Mouse (Mus musculus): ENCODE data around the gene Ghrhr. TPM values are rescaled to one million over a fixed set of nuclear protein-coding genes. Genes with fewer than 3 reads are reported as not detected.

The Ghrhr gene
- polyA plus RNA-seq, 1 experiment from 2014 or later: not detected

DNA sequence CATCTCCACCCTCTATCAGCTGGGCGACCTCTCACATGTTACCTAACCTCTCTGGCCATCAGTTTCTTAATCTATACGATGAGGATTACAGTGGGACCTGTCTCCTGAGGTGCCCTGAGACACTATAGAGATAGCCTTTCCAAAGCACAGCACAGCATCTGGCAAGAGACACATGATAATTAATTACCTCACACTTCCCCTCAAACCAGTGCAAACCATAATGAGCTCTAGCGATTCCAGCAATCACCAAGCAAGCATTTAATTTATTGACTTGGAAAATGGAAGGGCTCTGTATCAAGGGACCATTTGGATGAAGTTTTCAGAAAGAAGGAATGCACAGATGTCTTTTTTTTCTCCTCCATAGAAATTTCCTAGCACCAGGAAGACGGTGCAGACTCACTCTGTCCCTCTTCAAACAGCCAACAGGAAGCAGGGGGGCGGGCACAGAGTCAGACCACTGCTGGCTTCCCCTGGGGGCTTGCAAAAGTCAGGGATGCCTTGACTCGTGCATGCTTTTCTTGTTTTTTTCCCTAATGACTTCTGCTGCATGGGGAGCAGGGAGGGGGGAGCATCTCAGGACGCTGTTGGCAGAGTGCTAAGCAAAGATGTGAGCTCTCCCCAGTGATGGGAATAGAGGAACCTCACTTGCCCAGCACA lies 34.2 kb downstream of the Ghrhr start:
- 45% methylated on average over 7 of the region's 7 CpGs for WGBS
- Histone ChIP-seq H3K27me3 (ENCODE audit: control insufficient read depth, insufficient read depth, low read length) (no peaks in the 10 kb centered on the region), H3K36me3 (ENCODE audit: control insufficient read depth, insufficient read depth, low read length) (no peaks in the 10 kb centered on the region), H3K27ac (replicated peaks; ENCODE audit: low read depth, low read length) (no peak overlapping the region), H3K9ac (replicated peaks; ENCODE audit: low read length) (no peak overlapping the region), H3K4me3 (replicated peaks; ENCODE audit: low read depth, low read length) (no peak overlapping the region), H3K4me1 (ENCODE audit: control insufficient read depth, insufficient read depth, low read length) (peaks cover 4% of the 10 kb centered on the region; the same call in 1 of the 2 replicates), H3K9me3 (ENCODE audit: control insufficient read depth, low read length) (no peaks in the 10 kb centered on the region), H3K4me2 (ENCODE audit: low read length) (no peak overlapping the region)
- DNase-seq: no peak
- no peak for ATAC-seq (ENCODE audit: low FRiP score, low TSS enrichment)

DNA sequence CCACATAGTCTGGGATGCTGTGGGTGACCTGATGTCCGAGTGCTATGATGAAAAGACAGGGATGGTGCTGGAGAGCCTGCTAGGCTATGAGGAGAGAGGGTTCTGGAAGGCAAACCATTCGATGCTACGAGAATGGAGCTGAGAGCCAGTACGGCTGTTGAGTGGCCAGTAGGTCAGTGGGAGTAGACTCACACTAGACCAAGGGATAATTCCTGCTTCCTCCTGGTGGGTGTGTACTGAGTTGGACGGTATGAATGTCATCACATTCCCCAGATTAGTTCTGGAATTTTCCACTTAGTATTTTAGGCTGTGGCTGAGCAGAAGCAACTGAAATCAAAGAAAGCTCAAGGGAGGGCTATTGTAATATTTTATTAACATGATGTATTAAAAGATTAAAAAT lies 34.9 kb downstream of the Ghrhr start:
- DNase-seq (no peak), ATAC-seq (ENCODE audit: low FRiP score, low TSS enrichment) (no peak)
- Histone ChIP-seq H3K4me1 (ENCODE audit: control insufficient read depth, insufficient read depth, low read length) (peaks cover 8% of the 10 kb centered on the region; the same call in 1 of the 2 replicates), H3K9me3 (ENCODE audit: control insufficient read depth, low read length) (no peaks in the 10 kb centered on the region), H3K4me3 (replicated peaks; ENCODE audit: low read depth, low read length) (no peak overlapping the region), H3K36me3 (ENCODE audit: control insufficient read depth, insufficient read depth, low read length) (no peaks in the 10 kb centered on the region), H3K27ac (replicated peaks; ENCODE audit: low read depth, low read length) (no peak overlapping the region), H3K9ac (replicated peaks; ENCODE audit: low read length) (no peak overlapping the region), H3K27me3 (ENCODE audit: control insufficient read depth, insufficient read depth, low read length) (no peaks in the 10 kb centered on the region), H3K4me2 (ENCODE audit: low read length) (no peak overlapping the region)
- 87% methylated on average over 5 of the region's 5 CpGs for WGBS

DNA sequence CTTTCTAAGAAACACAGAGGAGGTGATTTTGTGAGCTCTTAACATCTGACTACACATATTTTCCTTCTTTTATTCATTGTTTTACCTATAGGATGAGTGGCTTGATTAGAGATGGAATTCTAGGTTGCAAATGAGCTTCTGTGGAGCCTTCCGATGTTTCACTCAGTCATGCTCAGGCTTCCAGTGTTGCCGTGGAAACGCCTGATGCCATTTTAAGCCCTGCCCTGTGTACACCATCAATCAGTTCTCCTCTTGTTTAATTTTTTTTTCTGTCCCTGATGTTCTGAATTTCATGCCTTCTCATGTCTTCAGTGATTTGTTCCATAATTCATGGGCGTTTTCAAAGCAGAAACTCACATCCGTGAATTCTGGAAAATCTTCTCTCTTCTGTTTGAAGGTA lies 40.1 kb downstream of the Ghrhr start:
- no peaks in the 10 kb centered on the region for H3K27me3 ChIP-seq (ENCODE audit: control insufficient read depth, insufficient read depth, low read length)
- WGBS: 28% methylated on average over 5 of the region's 5 CpGs
- DNase-seq (peak; percentile 73), ATAC-seq (ENCODE audit: low FRiP score, low TSS enrichment) (peak; percentile 72; the same call in 1 of the 2 replicates)
- no peak overlapping the region for H3K9ac ChIP-seq (replicated peaks; ENCODE audit: low read length)
- H3K27ac ChIP-seq (replicated peaks; ENCODE audit: low read depth, low read length): no peak overlapping the region
- no peaks in the 10 kb centered on the region for H3K36me3 ChIP-seq (ENCODE audit: control insufficient read depth, insufficient read depth, low read length)
- H3K4me3 ChIP-seq (replicated peaks; ENCODE audit: low read depth, low read length): no peak overlapping the region
- peaks cover 17% of the 10 kb centered on the region for H3K4me1 ChIP-seq (ENCODE audit: control insufficient read depth, insufficient read depth, low read length)
- no peak overlapping the region for H3K4me2 ChIP-seq (ENCODE audit: low read length)
- no peaks in the 10 kb centered on the region for H3K9me3 ChIP-seq (ENCODE audit: control insufficient read depth, low read length)

DNA sequence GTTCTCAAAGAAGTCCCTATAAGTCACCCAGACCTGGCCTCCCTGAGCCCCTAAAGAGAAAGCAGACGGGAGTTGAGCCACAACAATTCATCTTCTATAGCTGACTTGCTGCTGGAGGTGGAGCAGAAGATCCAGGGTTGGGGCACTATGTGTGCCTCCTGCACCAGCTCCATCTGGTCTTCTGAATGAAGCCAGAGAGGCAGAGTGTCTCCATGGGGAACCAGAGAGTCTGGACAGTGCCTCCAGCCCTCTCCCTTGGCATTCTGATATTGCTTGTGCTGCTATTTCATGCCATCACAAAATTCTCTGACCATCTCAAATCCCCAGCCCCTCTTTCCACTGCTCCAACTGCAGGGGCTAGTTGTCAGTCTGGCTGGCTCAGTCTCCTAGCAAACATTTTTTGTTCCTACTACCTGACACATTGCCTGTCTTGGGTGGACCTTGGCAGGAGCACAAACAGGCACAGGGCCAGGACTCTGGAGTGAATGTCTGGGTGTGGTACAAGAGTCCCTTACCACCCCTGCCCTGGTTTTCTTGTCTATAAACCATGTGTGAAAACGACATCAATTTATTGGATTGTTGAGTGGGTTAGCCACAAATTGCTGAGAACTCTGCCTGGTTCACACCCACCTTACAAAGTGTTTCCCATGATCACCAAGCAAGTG lies 42.8 kb downstream of the Ghrhr start:
- no peak for DNase-seq
- H3K9ac ChIP-seq (replicated peaks; ENCODE audit: low read length): no peak overlapping the region
- 68% methylated on average over 2 of the region's 2 CpGs for WGBS

DNA sequence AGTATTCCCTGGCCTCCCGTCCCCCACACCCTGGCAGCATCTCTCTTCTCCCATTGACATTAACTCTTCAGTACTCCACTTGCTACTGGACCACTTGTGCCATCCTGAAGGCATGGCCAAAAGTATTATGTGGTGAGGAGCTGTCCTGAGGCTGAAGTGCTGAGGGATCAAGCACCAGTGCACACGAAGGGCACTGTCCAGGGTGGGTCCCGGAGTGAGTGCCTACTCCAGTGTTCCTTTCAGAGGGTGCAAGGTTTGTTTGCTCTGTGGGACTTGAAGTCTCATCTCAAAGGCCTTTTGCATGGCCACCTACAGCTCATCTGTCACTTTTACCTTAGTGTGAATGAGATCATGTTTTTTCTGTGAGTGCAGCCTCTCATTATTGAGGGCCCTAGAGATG lies 44.3 kb downstream of the Ghrhr start:
- Histone ChIP-seq H3K4me2 (ENCODE audit: low read length) (no peak overlapping the region), H3K9ac (replicated peaks; ENCODE audit: low read length) (no peak overlapping the region), H3K36me3 (ENCODE audit: control insufficient read depth, insufficient read depth, low read length) (no peaks in the 10 kb centered on the region), H3K27me3 (ENCODE audit: control insufficient read depth, insufficient read depth, low read length) (no peaks in the 10 kb centered on the region), H3K9me3 (ENCODE audit: control insufficient read depth, low read length) (no peaks in the 10 kb centered on the region), H3K4me3 (replicated peaks; ENCODE audit: low read depth, low read length) (no peak overlapping the region), H3K27ac (replicated peaks; ENCODE audit: low read depth, low read length) (peak overlapping the region; percentile 56; the same call in 1 of the 2 replicates), H3K4me1 (ENCODE audit: control insufficient read depth, insufficient read depth, low read length) (peaks cover 24% of the 10 kb centered on the region)
- 79% methylated on average over 3 of the region's 3 CpGs for WGBS
- ATAC-seq (ENCODE audit: low FRiP score, low TSS enrichment) (no peak), DNase-seq (no peak)

More for the DNA sequence above, 42.8 kb downstream of the Ghrhr start:
- H3K4me3 ChIP-seq (replicated peaks; ENCODE audit: low read depth, low read length): no peak overlapping the region
- no peaks in the 10 kb centered on the region for H3K9me3 ChIP-seq (ENCODE audit: control insufficient read depth, low read length)
- H3K27ac ChIP-seq (replicated peaks; ENCODE audit: low read depth, low read length): no peak overlapping the region
- no peak overlapping the region for H3K4me2 ChIP-seq (ENCODE audit: low read length)
- no peak for ATAC-seq (ENCODE audit: low FRiP score, low TSS enrichment)
- peaks cover 24% of the 10 kb centered on the region for H3K4me1 ChIP-seq (ENCODE audit: control insufficient read depth, insufficient read depth, low read length)
- H3K36me3 ChIP-seq (ENCODE audit: control insufficient read depth, insufficient read depth, low read length): no peaks in the 10 kb centered on the region
- H3K27me3 ChIP-seq (ENCODE audit: control insufficient read depth, insufficient read depth, low read length): no peaks in the 10 kb centered on the region

DNA sequence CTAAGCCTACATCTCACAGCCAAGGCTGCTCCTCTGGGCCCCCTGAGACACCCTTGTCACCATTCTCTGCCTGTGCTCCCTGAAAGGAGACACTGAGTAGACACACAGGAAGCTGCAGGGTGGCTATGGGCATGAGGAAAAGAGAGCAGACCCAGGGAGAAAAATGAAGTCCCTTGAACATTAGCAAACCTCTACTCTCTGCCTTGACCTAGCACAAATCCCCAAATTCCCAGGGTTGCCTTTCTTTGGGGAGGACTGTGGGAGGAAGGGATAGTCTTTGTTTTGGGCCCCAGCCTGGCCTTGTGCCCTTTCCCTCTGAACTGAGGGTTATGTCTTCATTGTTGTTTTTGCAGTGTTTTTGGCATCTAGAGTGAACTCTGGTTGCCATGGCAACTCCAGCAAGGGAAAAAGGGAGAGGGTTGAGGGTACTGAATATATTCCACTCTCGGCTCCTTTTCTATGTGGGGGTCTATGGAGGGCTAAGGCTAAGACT lies 44.8 kb downstream of the Ghrhr start:
- no peaks in the 10 kb centered on the region for H3K36me3 ChIP-seq (ENCODE audit: control insufficient read depth, insufficient read depth, low read length)
- H3K9ac ChIP-seq (replicated peaks; ENCODE audit: low read length): no peak overlapping the region
- DNase-seq (peak; percentile 87), ATAC-seq (ENCODE audit: low FRiP score, low TSS enrichment) (peak; percentile 76)
- H3K27me3 ChIP-seq (ENCODE audit: control insufficient read depth, insufficient read depth, low read length): no peaks in the 10 kb centered on the region
- no peaks in the 10 kb centered on the region for H3K9me3 ChIP-seq (ENCODE audit: control insufficient read depth, low read length)
- WGBS: 0% methylated on average over 1 of the region's 1 CpGs
- peak overlapping the region; percentile 56 for H3K27ac ChIP-seq (replicated peaks; ENCODE audit: low read depth, low read length)
- no peak overlapping the region for H3K4me3 ChIP-seq (replicated peaks; ENCODE audit: low read depth, low read length)
- H3K4me2 ChIP-seq (ENCODE audit: low read length): no peak overlapping the region
- peaks cover 22% of the 10 kb centered on the region for H3K4me1 ChIP-seq (ENCODE audit: control insufficient read depth, insufficient read depth, low read length)

DNA sequence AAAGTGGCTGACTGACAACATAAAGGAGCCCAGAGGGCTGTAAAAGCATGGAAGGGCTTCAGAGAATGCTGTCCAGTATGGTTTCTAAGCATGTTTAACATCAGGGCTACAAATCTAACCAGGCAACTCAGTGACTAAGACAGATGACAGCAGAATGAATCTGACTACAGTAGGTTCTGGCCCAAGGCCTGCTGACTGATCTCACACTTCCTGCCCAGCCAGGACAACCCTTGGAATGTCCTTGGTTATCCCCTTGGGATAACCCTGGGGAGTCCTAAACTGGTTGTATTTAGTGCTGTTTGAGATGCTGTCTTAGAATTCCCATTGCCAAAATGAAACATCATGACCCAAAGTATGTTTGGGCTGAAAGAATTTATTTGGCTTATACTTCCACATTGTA lies 56.0 kb downstream of the Ghrhr start:
- Histone ChIP-seq H3K9ac (replicated peaks; ENCODE audit: low read length) (no peak overlapping the region), H3K27me3 (ENCODE audit: control insufficient read depth, insufficient read depth, low read length) (no peaks in the 10 kb centered on the region), H3K9me3 (ENCODE audit: control insufficient read depth, low read length) (no peaks in the 10 kb centered on the region), H3K27ac (replicated peaks; ENCODE audit: low read depth, low read length) (no peak overlapping the region), H3K4me3 (replicated peaks; ENCODE audit: low read depth, low read length) (no peak overlapping the region), H3K4me2 (ENCODE audit: low read length) (no peak overlapping the region), H3K4me1 (ENCODE audit: control insufficient read depth, insufficient read depth, low read length) (peaks cover 28% of the 10 kb centered on the region), H3K36me3 (ENCODE audit: control insufficient read depth, insufficient read depth, low read length) (no peaks in the 10 kb centered on the region)
- DNase-seq (no peak), ATAC-seq (ENCODE audit: low FRiP score, low TSS enrichment) (no peak)

DNA sequence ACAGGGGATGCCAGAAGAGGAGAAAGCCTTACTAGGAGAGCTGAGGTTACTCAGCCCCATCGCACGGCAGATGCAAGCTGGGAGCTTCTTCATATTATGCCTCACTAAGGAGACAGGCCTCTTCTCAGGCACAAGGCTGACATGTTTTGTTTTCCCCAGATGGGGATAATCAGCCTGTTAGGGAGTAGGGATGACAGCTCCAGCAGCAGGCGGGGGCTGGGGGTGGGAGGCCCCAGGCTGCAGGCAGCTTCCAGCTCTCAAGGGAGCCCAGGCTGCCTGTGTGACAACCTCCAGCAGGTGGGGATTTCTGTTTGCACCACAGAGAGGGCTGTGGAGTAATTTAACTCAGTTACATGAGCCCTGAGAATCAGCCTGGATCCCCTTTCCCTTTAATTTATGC lies 58.3 kb downstream of the Ghrhr start:
- Histone ChIP-seq H3K4me2 (ENCODE audit: low read length) (no peak overlapping the region), H3K9me3 (ENCODE audit: control insufficient read depth, low read length) (no peaks in the 10 kb centered on the region), H3K4me1 (ENCODE audit: control insufficient read depth, insufficient read depth, low read length) (peaks cover 28% of the 10 kb centered on the region), H3K36me3 (ENCODE audit: control insufficient read depth, insufficient read depth, low read length) (no peaks in the 10 kb centered on the region), H3K27me3 (ENCODE audit: control insufficient read depth, insufficient read depth, low read length) (no peaks in the 10 kb centered on the region), H3K4me3 (replicated peaks; ENCODE audit: low read depth, low read length) (no peak overlapping the region), H3K9ac (replicated peaks; ENCODE audit: low read length) (no peak overlapping the region), H3K27ac (replicated peaks; ENCODE audit: low read depth, low read length) (peak overlapping the region; percentile 73)
- DNase-seq (peak; percentile 76), ATAC-seq (ENCODE audit: low FRiP score, low TSS enrichment) (peak; percentile 76)
- 2% methylated on average over 3 of the region's 3 CpGs for WGBS

Measured in midbrain, embryonic 14.5 days (tissue).